Mouse (Mus musculus) ovary, postnatal 10 days (tissue): ENCODE data around the gene Patj.
"Not testable (repeated sequence)": the region's sequence is repeated elsewhere in the genome, so short reads cannot be mapped to it uniquely, and the experiment has no call there.

Experiments
- DNase-seq: peaks from one replicate; pipeline ENCODE4 v3.0.0; 2022; ENCODE audit warnings: low spot score

Gene Patj

DNA sequence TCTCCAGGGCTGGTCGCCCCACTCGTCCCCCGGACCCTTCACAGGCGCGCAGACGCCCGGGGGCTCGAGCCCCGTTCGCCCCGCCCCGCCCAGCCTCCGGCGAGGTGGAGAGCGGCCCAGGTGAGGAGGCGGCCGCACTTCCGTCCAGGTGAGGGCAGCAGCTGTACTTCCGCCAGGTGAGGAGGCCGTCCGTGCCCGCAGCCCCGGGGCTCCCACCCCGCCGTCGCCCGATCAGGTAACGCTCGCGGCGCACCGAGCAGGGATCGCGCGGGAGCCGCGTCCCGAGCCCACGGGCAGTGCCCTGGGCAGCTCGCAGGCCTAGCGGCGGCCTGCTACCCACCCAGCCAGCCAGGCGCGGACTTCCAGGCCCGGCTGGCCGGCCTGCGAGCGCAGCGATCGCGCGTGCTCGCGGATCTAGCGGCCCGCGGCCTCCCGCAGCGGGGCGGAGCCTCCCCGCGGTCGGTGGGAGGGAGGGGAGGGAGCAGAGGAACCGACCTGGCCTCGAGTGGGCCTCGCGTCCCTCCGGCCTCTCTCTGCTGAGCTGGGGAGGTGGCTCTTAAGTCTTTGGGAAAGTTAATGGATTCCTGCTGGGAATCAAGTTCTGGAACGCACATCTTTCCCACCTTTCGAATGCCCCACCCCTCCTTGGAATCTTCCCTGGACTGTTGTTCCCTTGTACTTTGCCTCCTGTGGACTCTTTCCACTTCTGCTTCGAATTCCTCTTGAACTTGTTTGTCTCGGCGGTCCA lies at the start of gene Patj:
Patj (plus strand) TSS at position 96 of the 748 bp plus-strand sequence.
- peak; percentile 42 for DNase-seq

DNA sequence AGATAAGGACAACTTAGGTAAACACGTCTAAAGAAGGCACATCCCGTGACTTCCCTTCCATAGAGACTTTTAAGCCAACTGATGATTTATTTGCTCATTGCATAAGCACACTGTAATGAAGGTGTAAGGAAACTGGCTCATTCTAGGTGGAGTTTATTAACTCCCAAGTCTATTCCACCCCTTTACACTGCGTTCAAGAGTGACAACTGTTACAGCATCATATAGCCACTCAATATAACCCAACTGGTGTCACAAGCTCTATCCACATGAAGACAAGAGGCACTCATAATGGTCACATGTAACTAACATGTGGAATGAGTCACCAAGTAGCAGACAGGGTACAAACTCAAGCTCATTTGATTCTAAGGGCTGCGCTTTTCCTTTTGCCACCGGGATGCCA lies 47.0 kb upstream of the Patj start:
- DNase-seq = no peak

DNA sequence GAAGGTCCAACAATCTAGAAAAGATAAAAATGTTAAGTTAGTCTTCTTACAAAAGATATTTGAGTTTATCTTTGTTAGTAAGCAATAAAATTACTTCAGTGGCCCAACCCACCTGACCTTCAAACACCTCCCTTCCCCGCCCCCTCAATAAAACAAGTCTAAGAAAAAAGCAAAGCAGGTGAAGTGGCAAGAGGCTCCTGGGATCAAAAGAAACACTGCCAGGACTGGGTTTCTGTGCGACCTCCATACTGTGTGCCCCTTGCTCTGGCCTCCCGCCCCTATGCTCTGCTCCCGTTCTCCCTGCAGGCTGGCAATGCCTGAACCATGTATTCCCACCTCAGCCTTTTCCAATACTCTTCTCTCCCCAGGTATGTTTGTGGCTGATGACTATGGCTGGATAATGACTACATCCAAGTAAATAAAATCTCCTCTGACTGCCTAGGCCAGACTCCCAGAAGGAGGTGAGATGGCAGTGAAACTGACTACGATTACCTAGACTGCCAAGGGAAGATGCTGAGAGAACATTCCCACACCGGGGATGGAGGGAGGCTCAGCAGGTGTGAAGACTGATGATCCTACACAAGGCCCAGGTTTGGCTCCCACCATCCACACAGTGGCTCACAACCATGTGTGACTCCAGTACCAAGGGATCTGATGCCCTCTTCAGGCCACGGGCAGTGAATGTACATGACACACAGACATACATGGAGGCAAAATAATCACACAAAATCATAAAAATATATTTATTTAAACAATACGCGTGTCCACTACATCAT lies 37.4 kb upstream of the Patj start:
- no peak for DNase-seq

DNA sequence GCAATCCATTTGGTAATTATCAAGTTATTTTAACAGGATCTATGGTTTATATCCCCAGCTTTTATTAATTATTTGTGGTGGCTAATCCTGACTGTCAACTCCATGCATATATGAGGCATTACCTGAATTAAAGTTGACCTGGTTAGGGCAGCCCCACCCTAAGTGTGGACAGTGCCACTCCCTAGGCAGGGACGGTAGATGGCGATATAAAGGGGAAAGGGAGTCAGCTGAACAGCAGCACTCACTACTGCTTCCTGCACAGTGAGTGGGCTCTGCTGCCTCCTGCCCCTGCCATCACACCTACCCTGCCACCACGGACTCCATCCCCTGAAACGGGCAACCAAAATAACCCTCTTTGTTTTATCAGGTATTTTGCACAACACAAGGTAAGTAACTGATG lies 20.2 kb upstream of the Patj start:
- DNase-seq = no peak

DNA sequence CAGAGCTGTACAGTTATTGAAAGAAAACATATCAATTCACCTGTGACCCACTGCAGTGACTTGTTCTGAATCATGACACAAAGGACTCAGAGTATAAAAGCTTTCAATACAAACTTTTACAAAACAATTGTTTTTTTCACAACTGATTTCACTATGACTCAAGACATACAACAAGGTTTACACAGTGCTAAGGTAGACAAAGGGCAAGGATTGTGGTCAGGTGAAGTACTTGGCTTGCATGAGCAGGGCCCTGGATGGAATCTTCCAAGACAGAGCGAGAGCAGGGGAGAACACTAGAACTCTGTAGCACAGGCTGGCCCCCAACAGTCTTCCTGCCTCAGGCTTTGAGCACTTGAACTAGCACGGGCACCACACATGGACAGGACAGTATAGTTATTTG lies 18.6 kb upstream of the Patj start:
- DNase-seq = no peak

- peak; percentile 74 for DNase-seq
Measured at GRCm38 (mm10) chr4:98382716-98383424, 12.7 kb upstream of the Patj start, which contains the start of gene Tm2d1. TSS of gene Tm2d1 (minus strand) at chr4:98383306.

DNA sequence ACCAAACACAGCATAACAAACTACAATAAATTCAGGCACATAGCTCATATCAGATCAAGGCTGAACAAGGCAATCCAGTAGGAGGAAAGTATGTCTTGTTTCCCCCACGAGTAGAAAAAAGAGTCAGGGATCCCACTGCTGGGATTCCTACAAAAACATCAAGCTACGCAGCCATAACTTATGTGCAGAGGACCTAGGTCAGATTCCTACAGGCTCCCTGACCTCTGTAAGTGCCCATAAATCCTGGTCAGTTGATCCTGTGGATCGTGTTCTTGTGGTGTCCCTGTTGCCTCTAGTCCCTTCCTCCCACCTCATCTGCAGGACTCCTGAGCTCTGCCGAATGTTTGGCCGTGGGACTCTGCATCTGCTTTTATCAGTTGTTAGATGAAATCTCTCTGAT lies 10.5 kb upstream of the Patj start:
- DNase-seq = no peak

GRCm38 (mm10) chr4:98395346-98395689 lies 267 bp upstream of the Patj start:
- DNase-seq = no peak

DNA sequence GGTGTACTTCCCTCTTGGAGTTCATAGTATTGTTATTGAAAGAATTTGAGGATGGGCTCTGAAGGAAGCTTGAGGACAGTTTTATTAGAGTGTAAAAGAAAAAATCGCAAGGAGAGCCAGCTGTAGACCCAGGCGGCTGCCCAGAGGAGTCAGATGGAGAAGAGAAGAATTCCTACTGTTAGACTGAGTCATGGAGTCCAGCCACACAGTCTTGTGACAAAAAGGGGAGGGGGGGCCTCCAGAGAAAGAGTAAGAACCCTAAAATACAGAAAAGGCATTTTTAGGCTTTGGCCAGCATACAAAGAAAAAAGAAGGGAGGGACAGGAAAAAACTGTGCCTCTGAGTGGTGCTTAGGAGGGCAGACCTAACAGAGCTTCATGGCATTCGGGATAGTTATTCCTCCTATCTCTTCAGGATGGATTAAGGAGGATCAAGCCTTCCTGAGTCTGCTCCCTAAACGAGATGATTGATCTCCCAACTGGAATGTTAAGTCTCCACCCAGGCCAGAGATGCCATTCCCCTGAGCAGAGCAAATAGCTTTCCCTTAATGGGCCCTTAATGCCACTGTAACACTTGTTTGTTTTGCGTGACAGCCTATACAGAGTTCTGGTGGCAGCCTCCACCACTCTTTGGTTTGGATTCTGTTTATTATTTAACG lies 5.5 kb downstream of the Patj start:
- DNase-seq = no peak

- DNase-seq = no peak
Measured at GRCm38 (mm10) chr4:98401584-98401962, 6.0 kb downstream of the Patj start.

DNA sequence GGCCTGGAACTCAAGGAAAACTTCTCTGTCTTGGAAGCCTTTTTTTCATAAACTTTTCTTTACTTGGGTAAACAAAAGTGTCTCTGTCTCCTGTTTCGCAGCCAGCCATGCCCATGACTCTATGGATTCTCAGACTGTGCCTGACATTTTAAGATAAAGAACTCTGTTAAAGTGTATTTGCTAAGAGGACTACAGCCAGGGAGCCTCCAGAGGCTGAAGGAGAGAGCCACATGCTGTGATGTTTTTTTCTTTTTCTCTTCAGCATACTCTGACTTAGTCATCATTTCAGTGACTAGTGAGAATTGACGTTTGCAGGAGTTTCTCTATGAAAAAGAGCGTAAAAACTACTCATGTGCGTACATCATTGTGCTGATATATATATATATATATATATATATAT lies 7.9 kb downstream of the Patj start:
- DNase-seq = no peak

- no peak for DNase-seq
Measured at GRCm38 (mm10) chr4:98404412-98404811, 8.8 kb downstream of the Patj start.

- DNase-seq = no peak
Measured at GRCm38 (mm10) chr4:98408455-98408854, 12.9 kb downstream of the Patj start.

DNA sequence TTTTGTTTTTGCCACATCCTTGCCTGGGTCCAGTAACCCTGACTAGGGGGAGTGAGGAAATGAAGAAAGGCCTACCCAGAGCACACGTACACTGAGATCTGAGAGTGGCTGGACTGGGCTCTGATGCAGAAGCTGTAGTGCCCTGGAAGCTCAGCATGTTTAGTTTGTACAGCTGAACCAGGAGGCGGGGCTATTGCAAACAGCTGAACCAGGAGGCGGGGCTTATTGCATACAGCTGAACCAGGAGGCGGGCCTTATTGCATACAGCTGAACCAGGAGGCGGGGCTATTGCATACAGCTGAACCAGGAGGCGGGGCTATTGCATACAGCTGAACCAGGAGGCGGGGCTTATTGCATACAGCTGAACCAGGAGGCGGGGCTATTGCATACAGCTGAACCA lies 19.6 kb downstream of the Patj start:
- not testable (repeated sequence) for DNase-seq

GRCm38 (mm10) chr4:98428371-98428770 lies 32.8 kb downstream of the Patj start:
- no peak for DNase-seq

- no peak for DNase-seq
Measured at GRCm38 (mm10) chr4:98435641-98436457, 40.3 kb downstream of the Patj start.

DNA sequence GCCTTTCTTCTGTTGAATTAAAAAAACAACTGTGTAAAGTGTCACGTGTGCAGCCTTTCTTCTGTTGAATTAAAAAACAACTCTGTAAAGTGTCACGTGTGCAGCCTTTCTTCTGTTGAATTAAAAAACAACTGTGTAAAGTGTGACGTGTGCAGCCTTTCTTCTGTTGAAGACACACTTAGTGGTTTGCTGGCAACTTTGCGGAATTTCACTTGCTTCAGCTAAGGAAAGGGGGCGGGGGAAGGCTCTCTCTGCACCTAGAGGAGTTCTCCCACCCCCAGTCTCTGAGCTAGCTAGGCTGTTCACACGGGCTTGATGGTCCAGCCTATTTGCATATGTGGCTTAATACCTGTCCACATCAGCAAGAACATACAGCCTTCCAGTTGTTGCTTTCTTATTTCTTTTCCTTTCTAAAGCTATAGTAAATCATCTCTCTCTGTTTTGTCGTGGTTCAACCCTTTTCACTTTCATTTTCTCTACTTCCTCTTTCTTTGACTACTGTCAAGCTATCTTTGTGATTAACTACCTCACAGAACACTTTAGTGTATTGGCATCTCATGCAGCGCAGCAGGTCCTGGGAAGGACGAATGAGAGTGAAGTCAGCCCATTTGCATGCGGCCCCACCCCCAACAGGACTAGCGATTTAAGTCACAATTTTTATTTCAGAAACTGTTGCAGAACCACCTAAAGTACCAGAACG lies 41.2 kb downstream of the Patj start:
- DNase-seq = no peak

GRCm38 (mm10) chr4:98439261-98440005 lies 43.8 kb downstream of the Patj start:
- no peak for DNase-seq

GRCm38 (mm10) chr4:98441248-98441647 lies 45.7 kb downstream of the Patj start:
- DNase-seq = no peak

DNA sequence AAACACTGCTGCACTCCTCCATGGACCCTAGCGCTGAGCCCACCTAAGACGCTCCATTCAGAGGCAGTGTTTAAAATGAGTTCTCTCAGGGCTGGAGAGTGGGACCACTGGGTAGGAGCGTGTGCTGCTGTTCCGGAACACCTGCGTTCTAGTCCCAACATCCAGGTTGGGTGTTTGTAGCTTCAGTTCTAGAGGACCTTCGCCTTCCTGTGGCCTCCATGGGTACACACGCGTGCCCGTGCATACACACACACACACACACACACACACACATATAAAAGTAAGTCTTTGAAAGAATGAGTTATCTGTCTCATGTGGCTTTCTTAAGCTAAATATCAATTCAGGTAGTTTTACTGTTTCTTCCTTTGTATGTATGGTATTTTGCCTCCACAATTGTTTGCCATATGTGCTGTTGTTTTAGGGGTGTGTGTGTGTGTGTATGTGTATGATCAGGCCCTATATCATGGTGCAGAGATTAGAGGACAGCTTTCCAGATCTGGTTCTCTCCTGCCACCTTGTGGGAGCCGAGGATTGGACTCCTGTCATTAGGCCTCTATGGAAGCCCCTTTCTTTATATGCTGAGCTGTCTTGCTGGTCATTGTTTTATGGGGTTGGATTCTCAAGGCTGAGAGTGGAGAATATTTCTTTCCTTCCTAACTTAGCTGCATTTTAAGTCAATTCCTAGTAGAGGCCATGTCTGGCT lies 49.0 kb downstream of the Patj start:
- no peak for DNase-seq
